Mouse (Mus musculus): ENCODE measurements around the gene Atp5e. TPM values are rescaled to one million over a fixed set of nuclear protein-coding genes. Genes with fewer than 3 reads are reported as not detected.

The Atp5e gene
- total and polyA plus RNA-seq, 3 experiments = 1,190 to 1,687 (median 1,426) TPM

DNA sequence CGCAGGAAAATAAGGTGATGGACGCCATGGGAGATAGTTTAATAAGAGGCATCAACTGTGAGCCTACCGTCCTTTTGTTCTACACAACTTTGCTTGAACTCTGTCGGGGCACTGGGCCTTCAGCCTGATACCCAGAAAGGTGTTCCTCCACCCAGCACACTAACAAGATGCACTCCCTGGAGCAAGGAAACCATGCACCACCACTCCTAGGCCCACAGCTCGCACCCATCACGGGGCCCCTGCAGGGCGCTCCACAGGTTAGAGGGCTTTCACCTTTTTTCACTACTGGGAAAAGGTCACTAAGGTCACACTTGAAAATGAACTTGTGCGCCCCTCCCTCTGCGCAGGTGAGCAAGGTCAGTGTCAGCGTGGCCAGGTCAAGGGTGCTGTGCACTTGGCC lies 535 bp downstream of the Atp5e start:
- no peaks in the 10 kb centered on the region; the same call in 1 of the 2 replicates for H3K4me1 ChIP-seq (ENCODE audit: control insufficient read depth, insufficient read depth, low read length)
- peak overlapping the region; percentile 96 for H3K27ac ChIP-seq
- peak overlapping the region; percentile 87 for H3K9ac ChIP-seq (ENCODE audit: low read depth, low read length)
- no peak for DNase-seq
- H3K36me3 ChIP-seq (ENCODE audit: control insufficient read depth, insufficient read depth, low read length) = 0 out of 2 replicates have a peak, but pooled peaks cover 2% of the 10 kb centered on the region
- intact Hi-C loops (cut with DNase I) = loop anchor here (10.0 kb wide), 1 partner anchor 391 kb away; no protein-coding TSS in a partner anchor
- peak overlapping the region; percentile 95 for H3K4me3 ChIP-seq
- no peak for TF ChIP-seq CTCF (IDR thresholded peaks at IDR 0.05)
- TF ChIP-seq EP300 (IDR thresholded peaks at IDR 0.05; ENCODE audit: insufficient read depth, low read depth, low read length) = no peak
- TF ChIP-seq POLR2A (IDR thresholded peaks at IDR 0.05; ENCODE audit: insufficient read depth, low read depth, low read length) = no peak
- WGBS = 26% methylated on average over 10 of the region's 10 CpGs
- H3K79me2 ChIP-seq (replicated peaks; ENCODE audit: control insufficient read depth, insufficient read depth, low read length) = peaks cover 3% of the 10 kb centered on the region
- H3K27me3 ChIP-seq (ENCODE audit: control insufficient read depth, insufficient read depth, low read length) = no peaks in the 10 kb centered on the region

DNA sequence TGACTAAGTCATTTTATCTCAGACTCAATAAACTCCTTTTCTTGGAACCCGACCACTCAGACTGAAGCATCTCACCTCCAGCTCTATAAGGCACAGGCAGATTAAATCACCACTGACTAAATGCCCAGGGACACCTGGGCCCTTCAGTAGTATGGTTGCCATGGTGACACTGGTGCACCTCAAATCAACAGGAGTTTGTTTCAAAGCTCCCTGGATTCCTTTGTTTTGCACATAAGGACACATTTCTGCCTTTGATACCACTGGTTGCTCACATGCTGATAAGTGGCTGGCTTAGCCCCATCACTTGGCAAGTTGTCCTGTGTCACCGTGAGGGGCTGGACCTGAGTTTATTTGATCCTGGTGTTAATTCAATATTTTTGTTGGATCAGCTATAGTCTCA lies 4.5 kb downstream of the Atp5e start:
- 51% methylated on average over 2 of the region's 2 CpGs for WGBS
- Histone ChIP-seq H3K9ac (ENCODE audit: low read depth, low read length) (no peak overlapping the region), H3K27me3 (ENCODE audit: control insufficient read depth, insufficient read depth, low read length) (no peaks in the 10 kb centered on the region), H3K36me3 (ENCODE audit: control insufficient read depth, insufficient read depth, low read length) (0 out of 2 replicates have a peak, but pooled peaks cover 2% of the 10 kb centered on the region), H3K27ac (no peak overlapping the region), H3K4me1 (ENCODE audit: control insufficient read depth, insufficient read depth, low read length) (no peaks in the 10 kb centered on the region; the same call in 1 of the 2 replicates), H3K79me2 (replicated peaks; ENCODE audit: control insufficient read depth, insufficient read depth, low read length) (peaks cover 3% of the 10 kb centered on the region), H3K4me3 (no peak overlapping the region)
- no peak for TF ChIP-seq EP300 (IDR thresholded peaks at IDR 0.05; ENCODE audit: insufficient read depth, low read depth, low read length)
- no peak for TF ChIP-seq POLR2A (IDR thresholded peaks at IDR 0.05; ENCODE audit: insufficient read depth, low read depth, low read length)
- TF ChIP-seq CTCF (IDR thresholded peaks at IDR 0.05) = no peak
- intact Hi-C loops (cut with DNase I) = no loop called here
- DNase-seq = no peak

DNA sequence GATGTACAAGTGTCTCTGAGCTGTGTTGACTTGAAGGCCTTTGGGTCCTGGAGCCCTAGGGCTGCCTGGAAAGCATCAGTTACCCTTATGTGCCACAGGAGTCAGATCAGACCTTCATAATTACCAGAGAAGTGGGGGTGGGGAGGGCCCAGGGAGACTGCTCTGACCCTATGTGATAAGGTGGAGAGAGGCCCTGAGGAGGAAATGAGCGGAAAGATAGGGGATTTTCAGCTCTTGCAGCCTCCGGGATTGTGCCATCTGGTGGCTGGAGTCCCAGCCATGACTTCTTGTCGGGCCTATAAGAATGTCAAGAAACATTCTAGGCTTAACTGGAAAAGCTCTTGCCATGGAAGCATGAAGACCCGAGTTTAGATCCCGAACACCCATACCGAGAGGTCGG lies 10.2 kb downstream of the Atp5e start:
- 58% methylated on average over 7 of the region's 7 CpGs for WGBS
- H3K4me3 ChIP-seq = no peak overlapping the region
- H3K4me1 ChIP-seq (ENCODE audit: control insufficient read depth, insufficient read depth, low read length) = no peaks in the 10 kb centered on the region
- no peaks in the 10 kb centered on the region for H3K79me2 ChIP-seq (replicated peaks; ENCODE audit: control insufficient read depth, insufficient read depth, low read length)
- DNase-seq = no peak
- H3K9ac ChIP-seq (ENCODE audit: low read depth, low read length) = no peak overlapping the region
- H3K27me3 ChIP-seq (ENCODE audit: control insufficient read depth, insufficient read depth, low read length) = no peaks in the 10 kb centered on the region
- no peaks in the 10 kb centered on the region for H3K36me3 ChIP-seq (ENCODE audit: control insufficient read depth, insufficient read depth, low read length)
- no peak overlapping the region for H3K27ac ChIP-seq
- intact Hi-C loops (cut with DNase I) = loop anchor here (5.0 kb wide), 1 partner anchor 141 kb away; no protein-coding TSS in a partner anchor
- no peak for TF ChIP-seq EP300 (IDR thresholded peaks at IDR 0.05; ENCODE audit: insufficient read depth, low read depth, low read length)
- peak; percentile 57 for TF ChIP-seq CTCF (IDR thresholded peaks at IDR 0.05)
- no peak for TF ChIP-seq POLR2A (IDR thresholded peaks at IDR 0.05; ENCODE audit: insufficient read depth, low read depth, low read length)

DNA sequence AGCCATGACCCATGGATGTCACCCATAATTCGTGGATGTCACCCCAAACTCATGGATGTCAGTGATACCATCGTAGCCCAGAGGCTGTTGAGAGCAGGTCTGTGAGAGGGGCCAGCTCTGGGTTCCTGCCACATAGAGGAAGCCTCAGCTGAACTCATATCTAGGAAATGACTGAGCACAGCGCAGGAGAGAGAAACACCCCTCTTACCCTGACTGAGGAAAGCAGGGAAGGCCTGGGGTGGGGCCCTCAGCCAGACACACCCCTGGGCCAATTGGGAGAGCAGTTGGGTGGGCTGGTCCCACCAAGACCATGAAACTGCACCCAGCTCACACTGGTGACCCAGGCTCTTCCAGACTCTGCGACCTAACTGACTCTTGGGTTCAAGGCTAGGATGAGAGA lies 13.6 kb downstream of the Atp5e start, which contains the start of gene Tubb1:
Tubb1 (plus strand) TSS at position 343 of the 400 bp plus-strand sequence.
- 54% methylated on average over 4 of the region's 4 CpGs for WGBS
- intact Hi-C loops (cut with DNase I) = loop anchor here (5.0 kb wide), 1 partner anchor 138 kb away; no protein-coding TSS in a partner anchor
- H3K36me3 ChIP-seq (ENCODE audit: control insufficient read depth, insufficient read depth, low read length) = no peaks in the 10 kb centered on the region

DNA sequence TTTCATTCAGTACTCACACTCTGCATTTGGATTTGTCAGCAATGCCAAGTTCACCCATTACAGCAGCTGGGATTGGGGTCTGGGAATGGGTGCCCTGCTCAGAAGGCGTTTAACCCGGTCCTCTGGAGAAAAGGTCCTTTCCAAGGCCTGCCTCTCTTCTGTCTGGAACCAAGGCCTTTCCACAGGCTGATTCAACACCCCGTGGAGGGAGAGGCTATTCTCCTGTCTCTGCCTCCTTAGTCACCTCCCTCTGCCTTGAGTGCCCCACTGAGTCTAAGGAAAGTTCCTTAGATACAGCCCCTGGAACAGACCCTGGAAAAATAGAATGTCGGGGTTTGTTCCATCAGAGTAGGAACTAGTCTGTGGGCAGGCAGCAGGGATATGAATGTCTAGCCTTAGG lies 15.5 kb downstream of the Atp5e start:
- no peak overlapping the region for H3K27ac ChIP-seq
- no peak overlapping the region for H3K9ac ChIP-seq (ENCODE audit: low read depth, low read length)
- WGBS = 83% methylated on average over 4 of the region's 4 CpGs
- no peaks in the 10 kb centered on the region for H3K36me3 ChIP-seq (ENCODE audit: control insufficient read depth, insufficient read depth, low read length)
- intact Hi-C loops (cut with DNase I) = no loop called here
- DNase-seq = no peak
- no peaks in the 10 kb centered on the region for H3K79me2 ChIP-seq (replicated peaks; ENCODE audit: control insufficient read depth, insufficient read depth, low read length)
- H3K4me1 ChIP-seq (ENCODE audit: control insufficient read depth, insufficient read depth, low read length) = no peaks in the 10 kb centered on the region; the same call in 1 of the 2 replicates
- H3K4me3 ChIP-seq = no peak overlapping the region
- H3K27me3 ChIP-seq (ENCODE audit: control insufficient read depth, insufficient read depth, low read length) = no peaks in the 10 kb centered on the region
- TF ChIP-seq POLR2A (IDR thresholded peaks at IDR 0.05; ENCODE audit: insufficient read depth, low read depth, low read length) (no peak), EP300 (IDR thresholded peaks at IDR 0.05; ENCODE audit: insufficient read depth, low read depth, low read length) (no peak), CTCF (IDR thresholded peaks at IDR 0.05) (no peak)

More for the DNA sequence above, 13.6 kb downstream of the Atp5e start, which contains the start of gene Tubb1:
- Histone ChIP-seq H3K4me3 (no peak within 1 kb of the TSS), H3K9ac (ENCODE audit: low read depth, low read length) (no peak within 1 kb of the TSS), H3K27me3 (ENCODE audit: control insufficient read depth, insufficient read depth, low read length) (no peaks in the 10 kb centered on the region), H3K4me1 (ENCODE audit: control insufficient read depth, insufficient read depth, low read length) (no peaks in the 10 kb centered on the region), H3K27ac (no peak within 1 kb of the TSS), H3K79me2 (replicated peaks; ENCODE audit: control insufficient read depth, insufficient read depth, low read length) (no peaks in the 10 kb centered on the region)
- TF ChIP-seq CTCF (IDR thresholded peaks at IDR 0.05) = no peak
- TF ChIP-seq EP300 (IDR thresholded peaks at IDR 0.05; ENCODE audit: insufficient read depth, low read depth, low read length) = no peak
- TF ChIP-seq POLR2A (IDR thresholded peaks at IDR 0.05; ENCODE audit: insufficient read depth, low read depth, low read length) = no peak
- no peak for DNase-seq

DNA sequence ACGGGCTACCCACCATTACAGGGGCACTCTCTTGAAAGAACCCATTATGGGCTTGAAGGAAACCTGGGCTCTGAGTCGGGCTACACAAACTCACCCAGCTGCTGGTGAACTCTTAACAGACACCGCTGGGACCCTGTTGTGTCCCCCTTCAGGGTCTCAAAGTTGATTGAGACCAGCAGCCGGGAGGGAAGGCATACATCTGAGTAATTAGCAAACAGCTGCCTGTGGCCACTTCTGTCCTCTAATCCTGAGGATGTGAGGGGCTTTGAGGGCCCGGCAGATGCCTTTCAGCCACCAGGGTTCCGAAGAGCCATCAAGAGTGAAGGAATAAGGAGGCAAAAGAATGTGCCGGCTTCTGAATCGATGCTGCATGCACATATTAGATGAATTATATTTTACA lies 17.0 kb downstream of the Atp5e start:
- no peaks in the 10 kb centered on the region for H3K27me3 ChIP-seq (ENCODE audit: control insufficient read depth, insufficient read depth, low read length)
- WGBS = 79% methylated on average over 8 of the region's 8 CpGs
- H3K36me3 ChIP-seq (ENCODE audit: control insufficient read depth, insufficient read depth, low read length) = no peaks in the 10 kb centered on the region
- no peaks in the 10 kb centered on the region for H3K79me2 ChIP-seq (replicated peaks; ENCODE audit: control insufficient read depth, insufficient read depth, low read length)
- no peak for TF ChIP-seq POLR2A (IDR thresholded peaks at IDR 0.05; ENCODE audit: insufficient read depth, low read depth, low read length)
- no peak for TF ChIP-seq EP300 (IDR thresholded peaks at IDR 0.05; ENCODE audit: insufficient read depth, low read depth, low read length)
- no peak for TF ChIP-seq CTCF (IDR thresholded peaks at IDR 0.05)
- no peak overlapping the region for H3K27ac ChIP-seq
- intact Hi-C loops (cut with DNase I) = no loop called here
- no peak for DNase-seq
- H3K9ac ChIP-seq (ENCODE audit: low read depth, low read length) = no peak overlapping the region
- no peak overlapping the region for H3K4me3 ChIP-seq
- H3K4me1 ChIP-seq (ENCODE audit: control insufficient read depth, insufficient read depth, low read length) = no peaks in the 10 kb centered on the region; the same call in none of the 2 replicates

Data from heart, adult 2 months (tissue).